10 mouse cellular contexts compared by ENCODE assay signal in genomic region chr10:41204637-41205315, GRCm38 (mm10).
A peak's percentile ranks its signal among the peaks of the same experiment; 100 is the strongest.
DNase-seq lines count a peak whose midpoint lies in the region; ATAC-seq and TF ChIP-seq lines count a peak whose summit lies in the region.
"Had no signal": no experiment of that assay in that cellular context is flagged by ENCODE, and none has a peak within 500 bp of the region (broad histone marks: within the 10 kb centered on the region; RNA-seq: fewer than 3 reads in every experiment).

No protein-coding gene starts in this region.

- no peak overlapping the region for H3K9ac ChIP-seq in lung, embryonic 15.5 days

- no peaks in the 10 kb centered on the region for H3K4me1 ChIP-seq in lung, embryonic 15.5 days
- no peaks in the 10 kb centered on the region for H3K4me1 ChIP-seq in thymus, adult 2 months (replicated peaks; ENCODE audit: control insufficient read depth, insufficient read depth, low read length)

- peak; percentile 10 to 19 for DNase-seq in cerebellum, postnatal 14 days
- DNase-seq in cerebellum, postnatal 36 days, result no peak
- DNase-seq in lung, postnatal 36 days, result no peak
- DNase-seq in spleen, postnatal 36 days (ENCODE audit: low spot score in 2 of 2), result peak; percentile 73 to 87
- DNase-seq in embryo, embryonic 10.5 days (ENCODE audit: low spot score), result no peak
- DNase-seq in thymus, adult 2 months, result no peak
- DNase-seq: kidney, postnatal 4 days; right cerebral cortex, adult 18-20 months had no signal

- ATAC-seq in lung, embryonic 15.5 days (ENCODE audit: borderline replicate concordance, extremely low read depth, low FRiP score, low TSS enrichment), result peak; percentile 72; the same call in 1 of the 2 replicates
- ATAC-seq in hematopoietic stem cell, adult 5-6 weeks (replicated peaks in 1 of 2; ENCODE audit: insufficient read depth in 1 of 2, low FRiP score in 2 of 2, low TSS enrichment in 1 of 2, low read depth in 1 of 2, poor library complexity in 2 of 2, severe bottlenecking in 2 of 2), result peak; percentile 54 to 68; a peak in 3 of 4 replicates

- no peak overlapping the region for H3K27ac ChIP-seq in lung, embryonic 15.5 days
- H3K27ac ChIP-seq in thymus, adult 2 months (ENCODE audit: control insufficient read depth, insufficient read depth, low read length), result no peak overlapping the region

- no peak for TF ChIP-seq POLR2A in thymus, adult 2 months (IDR thresholded peaks at IDR 0.05; ENCODE audit: control insufficient read depth, extremely low read depth, insufficient read depth, low read length, poor library complexity)

- TF ChIP-seq CTCF in thymus, adult 2 months (IDR thresholded peaks at IDR 0.05; ENCODE audit: borderline replicate concordance, control insufficient read depth, extremely low read depth, insufficient read depth, low read length, poor library complexity), result no peak

- H3K4me2 ChIP-seq in lung, embryonic 15.5 days, result no peak overlapping the region

- no peak overlapping the region for H3K4me3 ChIP-seq in lung, embryonic 15.5 days
- H3K4me3 ChIP-seq in thymus, adult 2 months (ENCODE audit: control insufficient read depth, insufficient read depth, low read length), result no peak overlapping the region

- no peaks in the 10 kb centered on the region for H3K9me3 ChIP-seq in lung, embryonic 15.5 days

- 38% methylated on average over 11 of the region's 11 CpGs for WGBS in lung, embryonic 15.5 days
- WGBS in thymus, adult 2 months, result 91% methylated on average over 11 of the region's 11 CpGs

- no peaks in the 10 kb centered on the region for H3K27me3 ChIP-seq in lung, embryonic 15.5 days
- no peaks in the 10 kb centered on the region for H3K27me3 ChIP-seq in thymus, adult 2 months (ENCODE audit: control insufficient read depth, insufficient read depth, low read length)

- no peaks in the 10 kb centered on the region for H3K36me3 ChIP-seq in lung, embryonic 15.5 days
- H3K36me3 ChIP-seq in thymus, adult 2 months (ENCODE audit: control insufficient read depth, insufficient read depth, low read length), result no peaks in the 10 kb centered on the region; the same call in 1 of the 2 replicates

Comparison
In these comparisons a context has a peak if more than half of its experiments do, and no peak if none do; other contexts are left out.
1. DNase-seq: peak in cerebellum, postnatal 14 days (2 of 2) and spleen, postnatal 36 days (2 of 2); none in cerebellum, postnatal 36 days (0 of 2), lung, postnatal 36 days (single experiment), embryo, embryonic 10.5 days (single experiment) and thymus, adult 2 months (single experiment).